Mouse (Mus musculus): ENCODE measurements around the gene Itm2b. TPM values are rescaled to one million over a fixed set of nuclear protein-coding genes. Genes with fewer than 3 reads are reported as not detected.

Gene Itm2b
- polyA plus RNA-seq, 1 experiment from 2014 or later: 885 TPM

- no peak overlapping the region for H3K4me2 ChIP-seq (ENCODE audit: low read depth, low read length)
- peaks cover 71% of the 10 kb centered on the region for H3K36me3 ChIP-seq (ENCODE audit: control insufficient read depth, insufficient read depth)
- H3K9me3 ChIP-seq (replicated peaks; ENCODE audit: control insufficient read depth, low read length): peaks cover 3% of the 10 kb centered on the region; the same call in 1 of the 2 replicates
- no peak overlapping the region for H3K27ac ChIP-seq (ENCODE audit: low read length)
- 85% methylated on average over 11 of the region's 11 CpGs for WGBS
- no peak overlapping the region for H3K9ac ChIP-seq (ENCODE audit: low read length)
- no peak overlapping the region for H3K4me3 ChIP-seq (ENCODE audit: low read length)
- ATAC-seq (replicated peaks; ENCODE audit: extremely low read depth, insufficient read depth, low FRiP score): no peak
- H3K4me1 ChIP-seq (ENCODE audit: control insufficient read depth, insufficient read depth, low read length): peaks cover 10% of the 10 kb centered on the region
- H3K27me3 ChIP-seq (ENCODE audit: control insufficient read depth, insufficient read depth, low read length): no peaks in the 10 kb centered on the region
Observed at GRCm38 (mm10) chr14:73366278-73366677, 18.8 kb downstream of the Itm2b start.

GRCm38 (mm10) chr14:73363782-73364181 is 21.3 kb downstream of the Itm2b start:
- no peak overlapping the region for H3K9ac ChIP-seq (ENCODE audit: low read length)
- H3K36me3 ChIP-seq (ENCODE audit: control insufficient read depth, insufficient read depth): peaks cover 87% of the 10 kb centered on the region
- no peak overlapping the region for H3K27ac ChIP-seq (ENCODE audit: low read length)
- H3K9me3 ChIP-seq (replicated peaks; ENCODE audit: control insufficient read depth, low read length): peaks cover 3% of the 10 kb centered on the region; the same call in 1 of the 2 replicates
- no peak overlapping the region for H3K4me3 ChIP-seq (ENCODE audit: low read length)
- ATAC-seq (replicated peaks; ENCODE audit: extremely low read depth, insufficient read depth, low FRiP score): no peak
- 90% methylated on average over 11 of the region's 11 CpGs for WGBS
- no peaks in the 10 kb centered on the region for H3K27me3 ChIP-seq (ENCODE audit: control insufficient read depth, insufficient read depth, low read length)
- H3K4me2 ChIP-seq (ENCODE audit: low read depth, low read length): no peak overlapping the region
- no peaks in the 10 kb centered on the region for H3K4me1 ChIP-seq (ENCODE audit: control insufficient read depth, insufficient read depth, low read length)

GRCm38 (mm10) chr14:73354700-73355099 is 30.4 kb downstream of the Itm2b start:
- ATAC-seq (replicated peaks; ENCODE audit: extremely low read depth, insufficient read depth, low FRiP score): no peak
- H3K27me3 ChIP-seq (ENCODE audit: control insufficient read depth, insufficient read depth, low read length): no peaks in the 10 kb centered on the region
- no peak overlapping the region for H3K4me3 ChIP-seq (ENCODE audit: low read length)
- no peak overlapping the region for H3K4me2 ChIP-seq (ENCODE audit: low read depth, low read length)
- 91% methylated on average over 8 of the region's 8 CpGs for WGBS
- no peak overlapping the region for H3K9ac ChIP-seq (ENCODE audit: low read length)
- no peaks in the 10 kb centered on the region; the same call in 1 of the 2 replicates for H3K4me1 ChIP-seq (ENCODE audit: control insufficient read depth, insufficient read depth, low read length)
- no peaks in the 10 kb centered on the region; the same call in 1 of the 2 replicates for H3K9me3 ChIP-seq (replicated peaks; ENCODE audit: control insufficient read depth, low read length)
- H3K27ac ChIP-seq (ENCODE audit: low read length): no peak overlapping the region
- H3K36me3 ChIP-seq (ENCODE audit: control insufficient read depth, insufficient read depth): peaks cover 38% of the 10 kb centered on the region

- peaks cover 2% of the 10 kb centered on the region; the same call in 1 of the 2 replicates for H3K4me1 ChIP-seq (ENCODE audit: control insufficient read depth, insufficient read depth, low read length)
- H3K27me3 ChIP-seq (ENCODE audit: control insufficient read depth, insufficient read depth, low read length): no peaks in the 10 kb centered on the region
- H3K27ac ChIP-seq (ENCODE audit: low read length): no peak overlapping the region
- H3K4me2 ChIP-seq (ENCODE audit: low read depth, low read length): no peak overlapping the region
- no peak overlapping the region for H3K4me3 ChIP-seq (ENCODE audit: low read length)
- no peak overlapping the region for H3K9ac ChIP-seq (ENCODE audit: low read length)
- H3K36me3 ChIP-seq (ENCODE audit: control insufficient read depth, insufficient read depth): peaks cover 6% of the 10 kb centered on the region; the same call in 1 of the 2 replicates
- no peaks in the 10 kb centered on the region for H3K9me3 ChIP-seq (replicated peaks; ENCODE audit: control insufficient read depth, low read length)
- 93% methylated on average over 5 of the region's 5 CpGs for WGBS
- no peak for ATAC-seq (replicated peaks; ENCODE audit: extremely low read depth, insufficient read depth, low FRiP score)
Observed at GRCm38 (mm10) chr14:73351118-73351517, 34.0 kb downstream of the Itm2b start.

GRCm38 (mm10) chr14:73350029-73350428 is 35.1 kb downstream of the Itm2b start:
- Histone ChIP-seq H3K9ac (ENCODE audit: low read length) (no peak overlapping the region), H3K4me3 (ENCODE audit: low read length) (no peak overlapping the region), H3K9me3 (replicated peaks; ENCODE audit: control insufficient read depth, low read length) (no peaks in the 10 kb centered on the region), H3K4me2 (ENCODE audit: low read depth, low read length) (no peak overlapping the region), H3K27ac (ENCODE audit: low read length) (no peak overlapping the region), H3K27me3 (ENCODE audit: control insufficient read depth, insufficient read depth, low read length) (no peaks in the 10 kb centered on the region), H3K36me3 (ENCODE audit: control insufficient read depth, insufficient read depth) (no peaks in the 10 kb centered on the region), H3K4me1 (ENCODE audit: control insufficient read depth, insufficient read depth, low read length) (peaks cover 2% of the 10 kb centered on the region; the same call in 1 of the 2 replicates)
- ATAC-seq (replicated peaks; ENCODE audit: extremely low read depth, insufficient read depth, low FRiP score): no peak
- 59% methylated on average over 1 of the region's 1 CpGs for WGBS

- no peak overlapping the region for H3K4me3 ChIP-seq (ENCODE audit: low read length)
- H3K4me1 ChIP-seq (ENCODE audit: control insufficient read depth, insufficient read depth, low read length): peaks cover 2% of the 10 kb centered on the region; the same call in 1 of the 2 replicates
- no peak for ATAC-seq (replicated peaks; ENCODE audit: extremely low read depth, insufficient read depth, low FRiP score)
- no peaks in the 10 kb centered on the region for H3K27me3 ChIP-seq (ENCODE audit: control insufficient read depth, insufficient read depth, low read length)
- H3K9me3 ChIP-seq (replicated peaks; ENCODE audit: control insufficient read depth, low read length): no peaks in the 10 kb centered on the region
- no peak overlapping the region for H3K4me2 ChIP-seq (ENCODE audit: low read depth, low read length)
- no peaks in the 10 kb centered on the region for H3K36me3 ChIP-seq (ENCODE audit: control insufficient read depth, insufficient read depth)
- no peak overlapping the region for H3K9ac ChIP-seq (ENCODE audit: low read length)
- H3K27ac ChIP-seq (ENCODE audit: low read length): no peak overlapping the region
- 63% methylated on average over 7 of the region's 7 CpGs for WGBS
Observed at GRCm38 (mm10) chr14:73349061-73349670, 35.9 kb downstream of the Itm2b start.

GRCm38 (mm10) chr14:73347302-73347701 is 37.8 kb downstream of the Itm2b start:
- peak; percentile 70 for ATAC-seq (replicated peaks; ENCODE audit: extremely low read depth, insufficient read depth, low FRiP score)
- H3K4me2 ChIP-seq (ENCODE audit: low read depth, low read length): no peak overlapping the region
- peaks cover 2% of the 10 kb centered on the region; the same call in 1 of the 2 replicates for H3K4me1 ChIP-seq (ENCODE audit: control insufficient read depth, insufficient read depth, low read length)
- no peaks in the 10 kb centered on the region for H3K36me3 ChIP-seq (ENCODE audit: control insufficient read depth, insufficient read depth)
- no peaks in the 10 kb centered on the region for H3K9me3 ChIP-seq (replicated peaks; ENCODE audit: control insufficient read depth, low read length)
- H3K4me3 ChIP-seq (ENCODE audit: low read length): no peak overlapping the region
- H3K27me3 ChIP-seq (ENCODE audit: control insufficient read depth, insufficient read depth, low read length): no peaks in the 10 kb centered on the region
- 28% methylated on average over 9 of the region's 9 CpGs for WGBS
- no peak overlapping the region for H3K9ac ChIP-seq (ENCODE audit: low read length)
- peak overlapping the region; percentile 76 for H3K27ac ChIP-seq (ENCODE audit: low read length)

GRCm38 (mm10) chr14:73345614-73346013 is 39.5 kb downstream of the Itm2b start:
- no peak overlapping the region for H3K27ac ChIP-seq (ENCODE audit: low read length)

GRCm38 (mm10) chr14:73340051-73340755 is 44.9 kb downstream of the Itm2b start:
- Histone ChIP-seq H3K9me3 (replicated peaks; ENCODE audit: control insufficient read depth, low read length) (no peaks in the 10 kb centered on the region), H3K9ac (ENCODE audit: low read length) (no peak overlapping the region), H3K27ac (ENCODE audit: low read length) (no peak overlapping the region), H3K4me1 (ENCODE audit: control insufficient read depth, insufficient read depth, low read length) (no peaks in the 10 kb centered on the region), H3K27me3 (ENCODE audit: control insufficient read depth, insufficient read depth, low read length) (no peaks in the 10 kb centered on the region), H3K36me3 (ENCODE audit: control insufficient read depth, insufficient read depth) (no peaks in the 10 kb centered on the region), H3K4me3 (ENCODE audit: low read length) (no peak overlapping the region), H3K4me2 (ENCODE audit: low read depth, low read length) (no peak overlapping the region)
- ATAC-seq (replicated peaks; ENCODE audit: extremely low read depth, insufficient read depth, low FRiP score): no peak
- WGBS: 49% methylated on average over 6 of the region's 6 CpGs

More at GRCm38 (mm10) chr14:73345614-73346013, 39.5 kb downstream of the Itm2b start:
- no peaks in the 10 kb centered on the region for H3K36me3 ChIP-seq (ENCODE audit: control insufficient read depth, insufficient read depth)
- peaks cover 2% of the 10 kb centered on the region; the same call in 1 of the 2 replicates for H3K4me1 ChIP-seq (ENCODE audit: control insufficient read depth, insufficient read depth, low read length)
- no peaks in the 10 kb centered on the region for H3K27me3 ChIP-seq (ENCODE audit: control insufficient read depth, insufficient read depth, low read length)
- ATAC-seq (replicated peaks; ENCODE audit: extremely low read depth, insufficient read depth, low FRiP score): no peak
- no peak overlapping the region for H3K9ac ChIP-seq (ENCODE audit: low read length)
- H3K4me2 ChIP-seq (ENCODE audit: low read depth, low read length): no peak overlapping the region
- H3K4me3 ChIP-seq (ENCODE audit: low read length): no peak overlapping the region
- no peaks in the 10 kb centered on the region for H3K9me3 ChIP-seq (replicated peaks; ENCODE audit: control insufficient read depth, low read length)
- WGBS: 95% methylated on average over 4 of the region's 4 CpGs
